Mouse (Mus musculus): ENCODE measurements around the gene Ctc1. TPM values are rescaled to one million over a fixed set of nuclear protein-coding genes. Genes with fewer than 3 reads are reported as not detected.

The Ctc1 gene
- polyA plus RNA-seq, 1 experiment from 2014 or later: 23.0 TPM

DNA sequence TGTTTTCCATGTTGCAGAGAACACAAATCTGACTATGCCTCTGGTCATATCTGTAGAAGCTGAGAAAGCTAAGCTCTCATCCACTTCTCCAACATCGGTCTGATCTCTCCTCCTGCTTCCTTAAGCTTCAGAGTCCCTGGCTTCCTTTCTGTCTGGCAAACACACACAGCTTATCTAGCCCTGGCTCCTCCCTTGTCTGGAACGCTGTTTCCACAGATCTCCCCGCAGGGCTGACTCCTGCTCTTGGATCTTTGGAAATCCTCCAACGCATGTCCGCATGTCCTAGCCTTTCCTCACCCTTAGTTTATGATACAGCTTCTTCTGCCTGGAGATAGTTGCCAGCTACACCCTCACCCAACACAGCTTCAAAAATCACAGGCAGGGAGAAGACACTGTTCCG, 51.9 kb downstream of the Ctc1 start:
- no peaks in the 10 kb centered on the region for H3K9me3 ChIP-seq (replicated peaks; ENCODE audit: control insufficient read depth, low read length)
- no peaks in the 10 kb centered on the region for H3K36me3 ChIP-seq (ENCODE audit: control insufficient read depth, insufficient read depth)
- H3K4me1 ChIP-seq (ENCODE audit: control insufficient read depth, low read depth, low read length): peaks cover 45% of the 10 kb centered on the region
- no peak overlapping the region for H3K4me2 ChIP-seq (ENCODE audit: low read depth, low read length)
- no peak overlapping the region for H3K27ac ChIP-seq (ENCODE audit: low read length)
- no peak overlapping the region for H3K9ac ChIP-seq (ENCODE audit: low read depth, low read length)
- H3K4me3 ChIP-seq (ENCODE audit: low read depth, low read length): no peak overlapping the region
- no peak for ATAC-seq (ENCODE audit: low read depth)
- H3K27me3 ChIP-seq (ENCODE audit: control insufficient read depth, insufficient read depth, low read depth, low read length): no peaks in the 10 kb centered on the region
- WGBS (ENCODE audit: insufficient replicate concordance): 58% methylated on average over 6 of the region's 6 CpGs

DNA sequence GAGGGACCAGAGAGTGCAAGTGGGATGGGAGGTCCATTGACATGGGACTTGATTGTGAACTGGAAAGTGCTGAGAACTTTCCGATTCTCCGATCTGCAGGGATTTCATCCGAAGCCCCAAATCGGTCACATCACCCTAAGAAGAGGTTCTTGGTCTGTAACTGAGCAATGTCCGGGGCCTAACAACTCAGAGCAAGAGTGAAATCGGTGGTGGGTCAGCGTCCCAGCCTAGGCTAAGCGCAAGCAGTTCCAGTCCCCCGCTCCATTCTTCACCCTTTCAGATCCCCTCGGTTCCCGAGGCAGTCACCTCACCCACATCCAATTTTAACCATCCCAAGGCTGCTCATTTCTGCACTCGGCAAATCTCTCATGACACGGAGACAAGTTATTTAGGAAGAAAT, 54.4 kb downstream of the Ctc1 start:
- Histone ChIP-seq H3K9ac (ENCODE audit: low read depth, low read length) (peak overlapping the region; percentile 83), H3K27me3 (ENCODE audit: control insufficient read depth, insufficient read depth, low read depth, low read length) (no peaks in the 10 kb centered on the region), H3K4me2 (ENCODE audit: low read depth, low read length) (peak overlapping the region; percentile 96), H3K4me3 (ENCODE audit: low read depth, low read length) (peak overlapping the region; percentile 74), H3K4me1 (ENCODE audit: control insufficient read depth, low read depth, low read length) (peaks cover 57% of the 10 kb centered on the region), H3K27ac (ENCODE audit: low read length) (peak overlapping the region; percentile 83), H3K9me3 (replicated peaks; ENCODE audit: control insufficient read depth, low read length) (no peaks in the 10 kb centered on the region), H3K36me3 (ENCODE audit: control insufficient read depth, insufficient read depth) (no peaks in the 10 kb centered on the region)
- 0% methylated on average over 13 of the region's 13 CpGs for WGBS (ENCODE audit: insufficient replicate concordance)
- no peak for ATAC-seq (ENCODE audit: low read depth)

DNA sequence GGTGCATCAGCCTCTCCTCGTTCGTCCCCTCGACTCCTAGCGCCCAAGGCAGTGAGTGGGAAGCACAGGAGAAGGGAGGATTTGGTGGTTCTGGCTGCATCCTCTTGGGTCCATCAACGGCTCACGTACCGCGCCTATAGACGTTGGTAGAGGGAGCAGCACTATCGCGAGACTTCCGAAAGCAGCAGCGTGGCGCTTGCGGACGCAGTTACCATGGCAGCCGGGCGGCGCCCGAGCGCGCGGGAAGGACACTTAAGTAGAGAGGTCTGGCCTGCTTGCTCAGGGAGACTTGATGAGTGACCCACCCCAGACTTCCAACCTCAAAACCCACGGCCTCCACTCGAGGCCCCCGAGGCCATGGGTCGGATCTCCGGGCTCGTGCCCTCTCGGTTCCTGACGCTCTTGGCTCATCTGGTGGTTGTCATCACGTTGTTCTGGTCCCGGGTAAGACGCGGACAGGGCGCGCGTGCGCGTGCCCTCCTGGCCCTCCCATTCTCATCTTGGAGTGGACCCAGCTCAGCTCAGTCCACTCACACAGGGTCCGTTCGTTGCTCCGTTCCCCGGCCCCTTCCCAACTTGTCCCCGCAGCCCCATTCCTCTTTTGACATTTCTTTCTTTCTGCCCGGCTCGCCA, 55.0 kb downstream of the Ctc1 start, which contains the start of gene Tmem107:
Gene Tmem107, plus strand, starts transcription at position 217 of the 633 bp plus-strand sequence.
- under 1% methylated on average over 47 of the region's 47 CpGs for WGBS (ENCODE audit: insufficient replicate concordance)
- peak; percentile 82 for ATAC-seq (ENCODE audit: low read depth)
- Histone ChIP-seq H3K9me3 (replicated peaks; ENCODE audit: control insufficient read depth, low read length) (no peaks in the 10 kb centered on the region), H3K9ac (ENCODE audit: low read depth, low read length) (peak within 1 kb of the TSS; percentile 83), H3K27me3 (ENCODE audit: control insufficient read depth, insufficient read depth, low read depth, low read length) (no peaks in the 10 kb centered on the region), H3K27ac (ENCODE audit: low read length) (peak within 1 kb of the TSS; percentile 83), H3K4me1 (ENCODE audit: control insufficient read depth, low read depth, low read length) (peaks cover 57% of the 10 kb centered on the region), H3K36me3 (ENCODE audit: control insufficient read depth, insufficient read depth) (no peaks in the 10 kb centered on the region), H3K4me3 (ENCODE audit: low read depth, low read length) (peak within 1 kb of the TSS; percentile 74), H3K4me2 (ENCODE audit: low read depth, low read length) (peak within 1 kb of the TSS; percentile 96)

DNA sequence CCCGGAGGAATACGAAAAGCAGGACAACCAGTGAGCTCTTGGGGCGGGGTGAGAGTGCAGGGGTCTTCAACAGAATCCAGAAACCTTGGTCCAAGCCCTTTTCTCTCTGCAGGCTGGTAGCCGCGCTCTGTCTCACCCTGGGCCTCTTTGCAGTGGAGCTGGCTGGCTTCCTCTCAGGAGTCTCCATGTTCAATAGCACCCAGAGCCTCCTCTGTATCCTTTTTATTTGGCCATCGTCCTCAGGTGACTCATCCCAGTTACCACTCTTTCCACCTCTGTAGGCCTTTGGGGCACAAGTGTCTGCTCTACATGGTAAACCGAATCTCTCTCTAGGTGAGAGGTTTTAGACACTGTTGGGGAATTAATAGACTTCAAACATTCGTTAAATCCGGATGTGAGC, 55.6 kb downstream of the Ctc1 start:
- H3K9me3 ChIP-seq (replicated peaks; ENCODE audit: control insufficient read depth, low read length): no peaks in the 10 kb centered on the region
- peak overlapping the region; percentile 96 for H3K4me2 ChIP-seq (ENCODE audit: low read depth, low read length)
- no peak for ATAC-seq (ENCODE audit: low read depth)
- no peaks in the 10 kb centered on the region for H3K36me3 ChIP-seq (ENCODE audit: control insufficient read depth, insufficient read depth)
- peak overlapping the region; percentile 74 for H3K4me3 ChIP-seq (ENCODE audit: low read depth, low read length)
- no peaks in the 10 kb centered on the region for H3K27me3 ChIP-seq (ENCODE audit: control insufficient read depth, insufficient read depth, low read depth, low read length)
- WGBS (ENCODE audit: insufficient replicate concordance): 33% methylated on average over 9 of the region's 9 CpGs
- H3K9ac ChIP-seq (ENCODE audit: low read depth, low read length): peak overlapping the region; percentile 83
- peak overlapping the region; percentile 83 for H3K27ac ChIP-seq (ENCODE audit: low read length)
- H3K4me1 ChIP-seq (ENCODE audit: control insufficient read depth, low read depth, low read length): peaks cover 51% of the 10 kb centered on the region

DNA sequence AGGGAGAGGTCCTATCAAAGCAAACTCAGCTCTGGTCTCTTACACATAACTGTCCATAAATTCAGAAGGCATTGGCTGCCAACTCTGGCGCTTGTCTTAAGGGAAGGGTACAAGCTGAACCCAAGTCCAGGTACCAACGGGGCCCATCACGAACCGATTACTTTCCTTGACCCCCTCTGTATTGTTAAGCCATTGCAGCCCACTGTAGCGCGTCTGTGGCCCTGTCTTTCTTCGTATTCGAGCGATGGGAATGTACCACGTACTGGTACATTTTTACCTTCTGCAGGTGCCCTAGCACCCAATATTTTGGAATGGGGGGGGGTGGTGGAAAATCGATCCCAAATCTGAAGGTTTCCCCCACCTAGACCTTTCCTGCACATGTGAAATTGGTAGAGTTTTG, 56.5 kb downstream of the Ctc1 start:
- WGBS (ENCODE audit: insufficient replicate concordance): 81% methylated on average over 11 of the region's 11 CpGs

DNA sequence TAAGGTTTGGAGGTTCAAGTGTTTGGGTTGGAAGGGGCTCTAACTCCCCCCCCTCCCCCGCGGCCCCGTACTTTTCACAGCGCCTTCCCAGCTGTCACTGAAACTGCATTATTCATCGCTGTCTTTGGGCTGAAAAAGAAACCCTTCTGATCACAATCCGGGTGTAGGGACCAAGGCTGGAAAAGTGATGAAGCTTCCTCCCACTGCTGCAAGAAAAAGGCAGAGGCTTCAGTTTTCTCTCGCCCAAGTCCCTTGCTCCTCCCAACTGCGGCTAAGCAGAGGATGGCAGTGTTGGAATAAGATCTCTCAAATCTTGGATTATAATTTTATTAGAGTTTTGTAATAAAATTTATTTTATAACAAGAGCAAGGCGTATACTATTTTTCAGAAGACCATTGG, 57.0 kb downstream of the Ctc1 start:
- no peak for ATAC-seq (ENCODE audit: low read depth)
- 14% methylated on average over 9 of the region's 9 CpGs for WGBS (ENCODE audit: insufficient replicate concordance)
- no peaks in the 10 kb centered on the region for H3K36me3 ChIP-seq (ENCODE audit: control insufficient read depth, insufficient read depth)
- H3K9ac ChIP-seq (ENCODE audit: low read depth, low read length): peak overlapping the region; percentile 70
- H3K4me3 ChIP-seq (ENCODE audit: low read depth, low read length): peak overlapping the region; percentile 48
- H3K4me2 ChIP-seq (ENCODE audit: low read depth, low read length): peak overlapping the region; percentile 80
- H3K4me1 ChIP-seq (ENCODE audit: control insufficient read depth, low read depth, low read length): peaks cover 40% of the 10 kb centered on the region
- peak overlapping the region; percentile 90 for H3K27ac ChIP-seq (ENCODE audit: low read length)
- no peaks in the 10 kb centered on the region for H3K9me3 ChIP-seq (replicated peaks; ENCODE audit: control insufficient read depth, low read length)
- H3K27me3 ChIP-seq (ENCODE audit: control insufficient read depth, insufficient read depth, low read depth, low read length): no peaks in the 10 kb centered on the region

More for the DNA sequence above, 56.5 kb downstream of the Ctc1 start:
- Histone ChIP-seq H3K27me3 (ENCODE audit: control insufficient read depth, insufficient read depth, low read depth, low read length) (no peaks in the 10 kb centered on the region), H3K9me3 (replicated peaks; ENCODE audit: control insufficient read depth, low read length) (no peaks in the 10 kb centered on the region), H3K4me2 (ENCODE audit: low read depth, low read length) (peak overlapping the region; percentile 80), H3K27ac (ENCODE audit: low read length) (peak overlapping the region; percentile 90), H3K4me3 (ENCODE audit: low read depth, low read length) (peak overlapping the region; percentile 48), H3K9ac (ENCODE audit: low read depth, low read length) (peak overlapping the region; percentile 70), H3K4me1 (ENCODE audit: control insufficient read depth, low read depth, low read length) (peaks cover 43% of the 10 kb centered on the region), H3K36me3 (ENCODE audit: control insufficient read depth, insufficient read depth) (no peaks in the 10 kb centered on the region)
- ATAC-seq (ENCODE audit: low read depth): no peak

DNA sequence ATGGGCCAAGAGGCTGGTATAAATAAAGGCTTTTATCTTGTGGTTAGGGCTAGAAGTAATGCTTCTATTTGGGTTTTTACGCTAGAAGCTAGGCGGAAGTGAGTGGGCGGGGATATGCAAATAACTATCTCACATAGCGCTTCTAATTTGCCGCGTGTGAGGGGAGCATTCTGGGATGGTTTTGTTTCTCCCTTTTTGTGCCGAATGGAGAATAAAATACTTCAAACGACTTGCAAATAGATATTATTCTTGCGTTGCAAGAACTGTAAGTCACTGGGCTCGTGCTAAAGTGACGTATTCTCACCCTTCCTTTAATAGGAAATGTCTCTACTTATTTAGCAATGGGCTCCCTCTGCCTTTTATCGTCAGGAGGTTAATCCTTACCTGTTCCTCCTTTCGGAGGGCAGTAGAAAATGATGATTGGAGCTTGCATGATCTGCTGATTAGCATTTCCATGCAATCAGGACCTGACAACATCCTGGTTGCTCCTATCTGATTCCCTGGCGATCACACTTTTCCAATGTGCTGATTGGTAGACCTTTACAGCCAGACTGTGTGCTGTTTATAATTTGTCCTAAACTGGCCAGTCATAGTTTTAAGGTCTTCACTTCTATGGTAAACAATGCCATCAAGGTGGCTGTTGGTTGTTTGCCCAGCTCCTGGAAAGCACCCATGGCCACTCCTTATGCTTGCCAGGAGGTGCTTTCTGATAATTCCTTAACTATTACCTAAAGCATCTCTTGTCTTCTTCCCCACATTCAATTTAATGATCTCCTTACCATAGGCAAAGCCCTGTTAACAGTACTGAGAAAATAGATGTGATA, 57.6 kb downstream of the Ctc1 start:
- H3K4me3 ChIP-seq (ENCODE audit: low read depth, low read length): peak overlapping the region; percentile 48
- peak overlapping the region; percentile 90 for H3K27ac ChIP-seq (ENCODE audit: low read length)
- no peaks in the 10 kb centered on the region for H3K9me3 ChIP-seq (replicated peaks; ENCODE audit: control insufficient read depth, low read length)
- under 1% methylated on average over 14 of the region's 14 CpGs for WGBS (ENCODE audit: insufficient replicate concordance)
- H3K36me3 ChIP-seq (ENCODE audit: control insufficient read depth, insufficient read depth): no peaks in the 10 kb centered on the region
- peak; percentile 60 for ATAC-seq (ENCODE audit: low read depth)
- H3K27me3 ChIP-seq (ENCODE audit: control insufficient read depth, insufficient read depth, low read depth, low read length): no peaks in the 10 kb centered on the region
- H3K9ac ChIP-seq (ENCODE audit: low read depth, low read length): peak overlapping the region; percentile 70
- peak overlapping the region; percentile 80 for H3K4me2 ChIP-seq (ENCODE audit: low read depth, low read length)
- peaks cover 39% of the 10 kb centered on the region for H3K4me1 ChIP-seq (ENCODE audit: control insufficient read depth, low read depth, low read length)

DNA sequence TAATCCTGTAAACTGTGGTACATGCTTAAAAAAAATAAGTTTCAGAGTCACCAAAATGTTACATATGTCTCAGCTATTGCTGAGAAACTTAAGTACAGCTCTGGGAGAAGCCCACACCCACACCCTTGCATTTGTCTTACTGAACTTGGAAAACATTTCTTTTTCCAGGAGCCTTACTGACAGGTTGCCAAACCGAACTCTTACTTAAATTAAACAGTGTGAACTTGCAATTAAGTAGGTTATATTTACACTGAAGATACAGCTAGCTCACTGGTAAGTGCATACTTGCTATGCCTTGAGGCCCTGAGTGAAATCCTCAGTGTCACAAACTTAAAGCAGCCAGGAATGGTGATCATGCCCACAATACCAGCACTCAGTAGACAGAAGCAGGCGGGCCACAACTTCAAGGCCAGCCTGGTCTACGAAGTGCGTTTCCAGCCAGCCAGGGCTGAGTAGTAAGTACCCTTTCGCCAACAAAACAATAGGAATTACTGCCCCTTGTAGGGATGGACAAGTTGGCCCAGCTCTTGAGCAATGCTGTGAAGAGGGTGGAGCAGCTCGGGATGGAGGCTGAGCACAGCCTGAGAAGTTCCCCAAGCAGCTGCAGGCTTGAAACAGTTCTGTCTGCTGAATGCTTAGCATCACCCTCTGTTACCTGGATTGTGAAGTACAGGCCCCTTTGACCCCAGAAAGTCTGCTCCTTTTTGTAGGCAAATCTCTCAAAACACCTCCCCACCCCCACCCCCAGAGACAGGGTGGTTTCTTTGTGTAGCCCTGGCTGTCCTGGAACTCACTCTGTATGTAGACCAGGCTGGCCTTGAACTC, 58.5 kb downstream of the Ctc1 start:
- 39% methylated on average over 6 of the region's 6 CpGs for WGBS (ENCODE audit: insufficient replicate concordance)
- H3K9ac ChIP-seq (ENCODE audit: low read depth, low read length): peak overlapping the region; percentile 70
- H3K36me3 ChIP-seq (ENCODE audit: control insufficient read depth, insufficient read depth): no peaks in the 10 kb centered on the region
- peak overlapping the region; percentile 80; the same call in 1 of the 2 replicates for H3K4me2 ChIP-seq (ENCODE audit: low read depth, low read length)
- H3K4me1 ChIP-seq (ENCODE audit: control insufficient read depth, low read depth, low read length): peaks cover 39% of the 10 kb centered on the region
- no peaks in the 10 kb centered on the region for H3K27me3 ChIP-seq (ENCODE audit: control insufficient read depth, insufficient read depth, low read depth, low read length)
- no peak for ATAC-seq (ENCODE audit: low read depth)
- peak overlapping the region; percentile 90 for H3K27ac ChIP-seq (ENCODE audit: low read length)
- H3K9me3 ChIP-seq (replicated peaks; ENCODE audit: control insufficient read depth, low read length): no peaks in the 10 kb centered on the region
- H3K4me3 ChIP-seq (ENCODE audit: low read depth, low read length): no peak overlapping the region
